Mouse (Mus musculus) CD4-positive, CD25-positive, alpha-beta regulatory T cell, adult 4 months (primary cell): ENCODE measurements around the gene Fubp1. TPM values are rescaled to one million over a fixed set of nuclear protein-coding genes. Genes with fewer than 3 reads are reported as not detected.
A peak's percentile ranks its signal among the peaks of the same experiment; 100 is the strongest.

Experiments
- ATAC-seq: one replicate; pipeline ENCODE4 v1.8.0; 2017
- polyA plus RNA-seq, 2 experiments: library from polyadenylated mRNA; unstranded; fragments of 100-300 nt; shearing (Covaris generic); gene quantifications; one replicate each; pipeline ENCODE4 v1.2.1; 2017

The Fubp1 gene
- polyA plus RNA-seq, 2 experiments from 2014 or later, result 256 to 262 TPM

DNA sequence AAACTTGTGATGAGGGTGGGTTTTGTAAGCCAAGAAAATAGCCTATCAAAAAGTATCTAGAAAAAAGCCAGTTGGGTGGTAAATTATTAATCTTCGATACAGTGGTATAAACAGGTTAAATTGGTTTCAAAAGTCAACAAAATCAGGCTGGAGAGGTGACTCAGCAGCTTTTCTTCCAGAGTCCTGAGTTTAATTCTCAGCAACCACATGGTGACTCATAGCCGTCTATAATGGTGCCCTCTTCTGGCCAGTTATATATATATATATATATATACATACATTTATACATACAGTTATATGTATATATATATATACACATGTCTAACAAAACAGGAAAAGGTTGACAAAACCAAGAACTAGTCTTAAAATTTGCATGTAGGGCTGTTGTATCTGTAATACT lies 28.6 kb downstream of the Fubp1 start:
- ATAC-seq, result peak; percentile 71

DNA sequence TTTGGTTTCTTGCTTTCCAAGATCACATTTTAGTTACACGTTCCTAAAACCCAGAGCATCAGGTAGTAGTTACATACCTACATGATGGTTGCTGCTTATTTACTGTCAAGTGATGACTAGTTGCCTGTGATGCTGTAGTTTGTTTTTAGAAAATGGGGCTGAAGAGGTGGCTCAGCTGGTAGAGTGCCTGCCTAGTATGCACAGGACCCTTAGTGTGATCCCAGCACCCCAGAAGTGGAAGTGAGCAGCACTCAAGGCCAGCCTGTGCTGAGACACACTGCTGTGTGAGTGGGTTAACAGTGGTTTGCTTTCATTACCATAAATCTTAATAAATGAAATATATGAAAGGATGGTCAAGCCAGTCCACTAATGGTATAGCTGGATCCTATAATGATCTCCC lies 29.4 kb downstream of the Fubp1 start:
- ATAC-seq, result no peak

DNA sequence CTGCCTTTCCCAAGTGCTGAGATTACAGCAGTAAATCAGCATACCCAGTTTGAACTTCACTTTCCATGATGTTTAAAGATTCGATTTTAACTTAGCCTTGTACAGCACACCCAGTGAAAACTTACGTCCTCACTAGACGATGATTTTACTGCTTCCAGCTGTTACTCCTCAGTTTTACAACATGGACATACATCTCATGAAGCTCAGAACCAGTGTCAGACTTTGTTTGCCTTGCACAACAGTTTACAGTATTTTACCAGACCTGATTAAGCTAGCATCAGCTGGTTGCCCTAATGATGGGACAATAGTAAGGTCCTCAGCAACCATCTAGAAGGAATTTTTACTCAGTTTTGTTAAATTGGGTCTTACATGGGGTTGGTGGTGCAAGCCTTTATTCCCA lies 30.9 kb downstream of the Fubp1 start:
- no peak for ATAC-seq

DNA sequence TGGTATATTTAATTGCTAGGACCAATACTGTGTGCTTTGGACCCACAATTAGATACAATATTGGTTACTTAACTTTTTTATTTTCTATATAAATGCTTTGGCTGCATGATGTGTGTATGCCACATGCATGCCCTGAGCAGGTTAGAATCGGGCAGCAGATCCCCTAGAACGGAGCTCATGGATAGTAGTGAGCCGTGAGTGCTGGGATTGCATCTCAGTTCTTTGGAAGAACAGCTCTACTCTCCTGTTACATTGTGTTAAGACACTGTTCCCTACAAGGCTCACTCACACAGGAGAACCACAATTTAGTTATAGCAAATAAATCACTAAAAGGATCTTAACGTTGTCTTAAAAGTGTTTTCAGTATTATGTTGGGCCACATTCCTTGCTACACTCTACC lies 33.1 kb downstream of the Fubp1 start:
- no peak for ATAC-seq

DNA sequence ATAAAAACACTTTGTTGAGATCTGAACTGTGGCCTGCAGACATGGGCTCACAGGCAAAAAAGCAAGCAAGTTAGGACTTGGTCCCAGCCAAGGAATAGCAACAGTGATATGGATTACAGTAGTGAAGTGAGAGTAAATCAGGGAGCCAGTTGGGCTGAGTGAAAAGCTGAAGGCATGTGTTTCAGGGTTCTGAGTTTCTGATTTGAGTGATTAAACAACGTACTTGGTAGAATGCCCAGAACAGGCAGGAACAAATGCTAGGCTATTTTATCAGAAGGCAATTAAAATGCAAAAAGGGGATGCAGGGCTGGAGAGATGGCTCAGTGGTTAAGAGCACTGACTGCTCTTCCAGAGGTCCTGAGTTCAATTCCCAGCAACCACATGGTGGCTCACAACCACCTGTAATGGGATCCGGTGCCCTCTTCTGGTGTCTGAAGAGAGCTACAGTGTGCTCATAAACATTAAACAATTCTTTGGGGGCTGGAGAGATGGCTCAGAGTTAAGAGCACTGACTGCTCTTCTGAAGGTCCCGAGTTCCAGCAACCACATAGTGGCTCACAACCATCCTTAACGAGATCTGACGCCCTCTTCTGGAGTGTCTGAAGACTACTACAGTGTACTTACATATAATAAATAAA lies 35.2 kb downstream of the Fubp1 start:
- no peak for ATAC-seq

DNA sequence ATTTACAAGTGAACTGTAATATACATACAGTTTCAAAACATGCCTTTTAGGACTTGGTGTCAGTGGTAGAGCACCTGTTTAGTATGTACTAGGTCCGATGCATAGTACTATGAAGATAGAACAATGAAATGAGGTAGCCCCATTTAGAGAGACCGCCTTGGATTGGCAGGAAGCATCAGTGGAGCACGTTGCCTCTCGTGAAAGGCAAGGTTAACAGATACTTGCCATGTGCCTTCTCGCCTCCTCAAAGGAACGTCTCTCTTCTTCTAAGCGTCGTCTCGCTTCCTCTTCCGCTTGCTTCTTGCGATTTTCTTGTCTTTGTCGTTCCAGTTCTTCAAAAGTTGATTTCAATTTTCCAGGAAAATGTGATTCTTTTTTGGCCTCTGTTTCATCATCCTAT lies 37.5 kb downstream of the Fubp1 start:
- ATAC-seq, result no peak

DNA sequence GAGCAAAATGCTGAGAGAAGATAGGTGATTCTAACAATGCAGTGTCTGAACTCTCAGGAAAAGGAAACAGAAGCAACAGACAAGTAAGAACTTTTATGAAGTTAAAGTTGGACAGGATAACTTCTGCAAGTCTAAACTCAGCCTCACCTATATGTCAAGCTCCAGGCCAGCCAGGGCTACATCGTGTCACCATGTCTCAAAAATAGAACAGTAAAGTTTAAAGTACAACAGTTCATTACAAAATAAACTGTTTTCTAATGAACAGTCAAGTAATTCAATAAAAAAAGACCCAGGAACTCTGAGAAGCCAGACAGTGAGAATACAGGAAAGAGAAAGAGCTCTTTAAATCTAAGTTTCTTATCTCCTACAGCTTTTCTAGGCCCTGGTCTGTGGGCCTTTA lies 40.3 kb downstream of the Fubp1 start:
- no peak for ATAC-seq

DNA sequence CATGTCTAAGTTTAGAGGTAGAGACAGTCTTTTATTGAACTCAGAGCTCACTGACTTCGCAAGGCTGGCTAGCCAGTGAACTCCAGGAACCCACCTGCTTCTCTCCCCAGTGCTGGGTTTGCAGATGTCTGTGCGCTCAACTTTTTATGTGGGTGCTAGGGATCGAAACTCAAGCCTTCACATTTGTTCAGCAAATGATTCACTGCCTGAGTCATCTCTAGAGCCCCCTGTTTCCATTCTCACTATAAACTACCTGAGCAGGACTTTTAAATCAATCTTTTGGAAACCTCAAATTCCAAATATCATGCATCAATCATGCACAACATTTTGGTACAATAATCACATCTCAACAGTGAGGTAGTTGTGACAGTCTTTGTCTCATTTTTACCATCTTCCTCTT lies 47.3 kb downstream of the Fubp1 start:
- ATAC-seq, result no peak

DNA sequence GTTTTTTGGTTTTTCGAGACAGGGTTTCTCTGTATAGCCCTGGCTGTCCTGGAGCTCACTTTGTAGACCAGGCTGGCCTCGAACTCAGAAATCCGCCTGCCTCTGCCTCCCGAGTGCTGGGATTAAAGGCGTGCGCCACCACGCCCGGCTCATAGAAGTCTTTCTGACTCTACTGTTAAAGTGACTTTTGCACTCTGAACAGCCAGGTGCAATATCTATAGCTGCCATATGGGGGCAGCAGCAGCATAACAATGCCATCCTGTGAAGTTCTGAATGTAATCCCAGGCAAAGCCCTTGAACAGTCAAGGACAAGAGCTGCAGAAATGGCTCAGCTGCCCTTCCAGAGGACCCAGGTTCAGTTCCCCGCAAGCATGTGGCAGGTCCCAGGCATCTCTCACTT lies 49.2 kb downstream of the Fubp1 start:
- peak; percentile 73 for ATAC-seq

DNA sequence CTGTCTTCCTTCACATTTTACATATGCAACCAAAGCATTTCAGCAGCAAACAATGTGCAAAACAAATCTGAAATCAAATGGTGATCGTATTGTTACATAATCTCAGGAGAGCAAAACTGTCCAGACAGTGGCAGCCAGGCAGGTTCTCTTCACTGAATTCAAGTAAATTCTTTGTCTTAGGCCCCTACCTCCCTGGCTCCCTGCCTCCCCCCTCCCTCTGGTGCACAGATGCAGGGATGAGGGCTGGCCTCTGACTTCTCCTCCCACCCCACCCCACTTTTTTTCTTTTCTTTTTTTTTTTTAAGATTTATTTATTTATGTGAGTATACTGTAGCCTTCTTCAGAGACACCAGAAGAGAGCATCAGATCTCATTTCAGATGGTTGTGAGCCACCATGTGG lies 50.1 kb downstream of the Fubp1 start:
- ATAC-seq, result no peak

DNA sequence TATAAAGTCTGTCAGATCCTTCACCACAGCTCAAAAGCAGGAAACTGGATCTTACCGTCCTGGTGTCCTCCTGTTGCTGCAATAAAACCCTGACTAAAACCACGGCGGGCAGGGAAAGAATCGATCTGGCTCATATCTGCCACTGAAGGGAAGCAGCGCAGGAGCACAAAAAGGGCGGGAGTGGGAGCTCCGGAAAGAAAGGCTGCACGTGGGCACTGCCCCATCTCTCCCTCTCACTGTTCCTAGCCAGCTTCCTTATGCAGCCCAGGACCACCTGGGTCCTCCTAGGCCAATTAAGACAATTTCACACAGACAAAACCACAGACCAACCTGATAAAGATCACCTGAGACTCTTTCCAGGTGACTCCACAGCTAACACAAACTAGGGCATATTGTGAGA lies 51.2 kb downstream of the Fubp1 start:
- peak; percentile 36 for ATAC-seq

DNA sequence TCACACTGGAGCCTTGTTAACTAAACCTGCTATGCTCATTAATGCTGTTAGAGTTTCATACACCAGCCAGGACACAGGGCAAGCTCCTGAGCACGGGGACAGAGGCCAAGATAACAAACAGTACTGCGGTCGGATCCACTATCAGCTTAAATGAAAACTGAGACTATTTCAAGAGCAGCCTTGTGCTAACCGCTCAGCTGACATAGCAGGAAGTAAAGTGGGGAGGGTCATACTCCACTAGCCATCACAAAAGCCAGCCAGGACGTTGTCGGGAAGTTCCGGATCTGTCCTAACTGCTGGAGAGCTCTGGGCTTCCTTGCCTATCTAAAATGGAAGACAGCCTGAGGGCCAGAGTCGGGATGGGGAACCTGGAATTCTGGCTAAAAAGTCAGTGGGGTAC lies 51.7 kb downstream of the Fubp1 start:
- no peak for ATAC-seq

DNA sequence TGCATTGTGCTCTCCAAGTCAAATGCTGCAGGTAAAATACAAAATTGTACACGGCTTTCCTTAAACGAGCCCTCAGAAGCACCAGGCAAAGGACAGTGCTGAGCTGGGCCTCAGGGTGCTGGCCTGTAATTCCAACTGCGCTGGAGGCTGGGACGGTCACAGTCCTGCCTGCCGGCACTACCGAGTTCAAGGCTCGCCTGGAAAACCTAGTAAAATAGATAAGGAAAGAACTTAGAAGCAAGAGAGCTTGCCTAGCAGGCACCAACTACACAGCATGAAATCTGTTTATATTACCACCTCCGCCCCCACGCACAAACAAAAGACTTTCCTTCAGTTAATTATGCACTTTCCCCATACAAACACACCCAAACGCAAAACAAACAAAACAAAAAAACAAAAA lies 54.2 kb downstream of the Fubp1 start:
- no peak for ATAC-seq

DNA sequence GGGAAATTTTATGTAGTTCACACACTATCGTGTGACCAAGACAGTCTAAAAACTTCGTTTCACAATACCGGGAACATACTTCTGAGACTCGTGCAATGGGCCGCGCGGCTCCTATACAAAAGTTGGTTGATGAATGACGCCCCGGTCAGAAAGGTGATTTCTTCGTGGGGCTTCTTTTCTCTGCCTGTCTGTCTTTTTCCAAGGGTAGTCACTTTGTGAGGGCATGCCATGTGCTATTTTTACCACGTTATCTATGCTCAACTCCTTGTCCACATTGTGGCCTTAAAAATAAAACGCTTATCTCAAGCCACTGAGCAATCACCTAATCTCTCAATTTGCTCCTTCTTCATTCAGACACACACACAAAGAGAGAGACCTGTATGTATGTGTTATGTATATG lies 54.6 kb downstream of the Fubp1 start:
- ATAC-seq, result no peak

DNA sequence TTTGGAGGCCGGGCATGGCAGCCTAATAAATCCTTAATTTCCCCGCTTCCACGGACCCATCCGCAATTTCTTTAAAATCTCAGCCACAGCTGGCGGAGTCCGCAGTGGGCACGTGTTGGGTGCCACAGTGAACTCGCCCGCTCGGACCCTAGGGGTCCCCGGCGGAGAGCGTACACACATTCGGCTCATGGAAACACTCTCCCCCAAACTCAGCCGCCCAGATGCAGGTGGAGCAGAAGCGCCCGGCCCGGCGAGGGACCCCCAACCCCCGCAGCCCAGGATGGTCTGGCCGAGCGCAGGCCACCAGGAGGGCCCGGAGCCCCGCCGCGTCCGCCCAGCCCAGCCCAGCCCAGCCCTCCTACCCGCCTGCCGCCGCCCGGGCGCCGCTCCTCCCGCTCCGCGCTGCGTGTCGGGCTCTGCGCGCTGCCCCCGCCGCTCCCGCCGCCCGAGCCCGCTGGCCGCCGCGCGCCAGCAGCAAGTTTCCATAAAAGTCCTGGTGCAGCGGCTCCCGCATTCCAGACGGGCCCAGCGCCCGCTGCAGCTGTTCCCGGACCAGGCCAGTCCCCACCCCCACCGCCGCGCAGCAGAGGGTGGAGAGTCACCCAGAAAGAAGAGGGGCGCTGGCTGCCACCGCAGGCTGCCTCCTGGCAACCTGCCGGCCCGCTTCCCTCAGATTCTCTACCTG lies 55.3 kb downstream of the Fubp1 start:
- ATAC-seq, result no peak

DNA sequence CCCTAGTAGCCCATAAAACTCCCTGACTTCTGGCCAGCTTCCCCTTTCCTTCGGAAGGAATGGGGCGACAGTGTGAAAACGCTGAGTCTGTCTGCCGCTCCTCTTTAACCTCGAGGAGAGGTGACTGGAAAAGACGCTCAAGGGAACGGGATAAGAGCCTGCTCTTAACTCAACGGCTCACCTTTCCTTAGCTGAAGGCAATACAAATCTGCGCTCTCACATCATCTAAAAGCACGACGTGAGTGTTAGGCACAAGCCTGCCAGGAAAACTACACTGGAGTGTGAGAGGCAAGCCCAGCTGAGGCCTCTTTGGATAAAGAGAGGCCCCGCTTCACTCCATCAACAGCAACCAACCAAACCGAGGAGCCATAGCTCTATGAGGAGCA lies 55.8 kb downstream of the Fubp1 start, which contains the start of gene Nexn:
Gene Nexn, minus strand, starts transcription at position 315 of the 386 bp plus-strand sequence.
- no peak for ATAC-seq

DNA sequence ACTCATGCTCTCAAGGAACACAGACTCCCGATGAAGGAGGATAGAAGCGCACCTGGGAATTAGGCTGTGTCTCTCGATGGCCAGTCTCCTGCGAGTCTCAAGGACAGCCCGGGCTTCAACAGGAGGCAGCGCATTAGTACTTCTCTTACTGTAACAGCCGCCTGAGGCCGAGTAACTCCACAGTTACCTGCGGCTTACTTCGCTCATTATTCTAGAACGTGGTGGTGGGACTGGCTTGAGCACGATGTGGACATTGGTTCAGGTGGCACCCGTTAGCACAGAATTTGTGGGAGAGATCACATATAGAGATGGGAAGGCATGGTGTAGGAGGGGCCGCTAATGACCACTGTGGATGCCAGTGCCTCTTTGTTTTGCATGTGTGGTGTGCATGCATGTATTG lies 57.9 kb downstream of the Fubp1 start:
- ATAC-seq, result no peak

DNA sequence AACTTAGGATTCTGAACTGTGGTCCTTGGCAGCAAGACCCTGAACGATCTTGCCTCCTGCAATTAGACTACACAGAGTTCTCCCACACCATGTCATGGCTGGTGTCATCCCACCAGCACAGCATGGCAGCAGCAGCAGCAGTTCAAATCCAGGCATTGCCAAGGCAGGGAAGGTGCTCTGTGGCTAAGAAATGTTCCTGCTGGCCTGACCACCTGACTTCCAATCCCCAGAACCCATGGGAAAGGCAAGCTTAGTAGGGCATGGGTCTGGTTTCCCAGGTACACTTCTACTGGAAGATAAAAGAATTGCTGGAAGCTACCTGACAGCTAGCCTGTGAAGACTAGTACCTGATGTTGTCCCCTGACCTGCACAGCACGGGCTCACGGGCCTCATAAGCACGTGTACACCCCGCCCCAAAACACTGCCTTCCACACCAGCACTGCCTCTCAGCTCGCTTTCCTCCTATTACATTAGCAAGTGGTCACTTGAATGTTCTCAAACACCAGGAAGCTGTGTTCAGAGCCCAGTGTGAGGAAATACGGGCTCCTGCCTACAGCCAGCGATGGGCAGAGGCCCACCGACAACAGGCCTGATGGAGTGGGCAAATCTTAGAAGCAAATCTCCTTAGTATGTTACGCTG lies 61.0 kb downstream of the Fubp1 start:
- no peak for ATAC-seq

DNA sequence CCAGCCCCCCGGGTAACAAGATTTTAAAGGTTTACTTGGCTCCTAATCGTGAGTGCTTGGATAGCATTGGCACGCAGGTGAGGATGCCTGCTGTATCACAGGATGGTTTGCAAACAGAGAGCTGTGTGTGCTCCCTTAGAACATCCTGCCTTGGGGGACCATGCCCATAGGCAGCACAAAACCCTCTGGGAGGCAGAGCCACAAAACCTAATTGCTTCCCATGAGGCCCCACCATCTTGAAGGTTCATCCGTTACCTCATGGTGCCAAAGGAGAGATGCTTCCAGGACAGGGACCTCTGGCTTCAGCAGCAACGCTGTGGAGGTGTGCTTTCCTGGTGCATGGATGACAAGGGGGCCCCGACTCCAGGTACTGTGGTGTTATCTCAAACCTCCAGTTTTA lies 61.7 kb downstream of the Fubp1 start:
- ATAC-seq, result no peak

DNA sequence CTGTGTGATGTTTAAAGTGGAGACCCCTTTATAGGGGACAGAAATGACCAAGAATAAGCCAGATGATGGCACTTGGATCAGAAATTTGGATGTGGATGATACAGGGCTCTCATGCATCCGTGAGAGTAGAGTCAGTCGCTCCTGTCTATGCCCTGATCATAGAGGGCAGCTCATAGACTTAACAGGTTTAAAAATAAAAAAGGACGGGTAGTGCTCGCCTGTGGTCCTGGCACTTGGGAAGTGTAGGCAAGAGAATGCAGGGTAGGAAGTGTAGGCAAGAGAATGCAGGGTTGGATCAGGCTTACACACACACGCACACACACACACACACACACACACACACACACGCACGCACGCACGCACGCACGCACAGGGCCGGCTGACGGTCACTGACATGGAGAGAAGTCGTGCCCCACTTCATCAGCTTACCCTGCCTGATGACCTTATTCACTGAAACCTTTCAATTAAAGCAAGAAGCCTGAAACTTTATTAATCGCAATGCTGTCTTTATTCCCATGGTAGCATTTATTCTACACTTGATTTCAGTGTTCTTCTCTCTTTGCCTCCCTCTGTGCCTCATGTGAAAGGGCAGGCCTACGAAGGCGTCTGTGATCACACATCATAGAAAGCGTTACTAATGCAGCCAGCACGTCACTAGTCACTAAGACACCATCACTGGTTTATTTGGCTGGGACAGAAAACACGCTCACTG lies 62.9 kb downstream of the Fubp1 start:
- ATAC-seq, result no peak

DNA sequence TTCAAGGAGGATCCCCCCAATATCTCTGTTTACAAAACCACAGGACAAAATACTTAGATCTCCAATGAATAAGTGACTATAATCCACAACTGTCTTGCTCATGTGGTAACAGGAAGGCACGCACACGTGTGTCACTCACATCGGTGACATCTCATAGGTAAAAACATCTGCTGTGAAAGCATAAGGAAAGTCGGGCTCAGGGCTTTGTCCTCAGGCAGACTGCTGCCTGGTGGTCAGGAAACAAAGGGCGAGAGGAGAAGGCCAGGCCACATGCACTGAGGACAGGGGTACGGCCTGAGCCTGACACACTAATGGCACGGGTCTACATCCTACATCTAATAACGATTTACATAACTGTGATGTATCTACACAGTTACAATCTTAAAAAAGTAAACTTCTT lies 64.8 kb downstream of the Fubp1 start:
- ATAC-seq, result no peak

DNA sequence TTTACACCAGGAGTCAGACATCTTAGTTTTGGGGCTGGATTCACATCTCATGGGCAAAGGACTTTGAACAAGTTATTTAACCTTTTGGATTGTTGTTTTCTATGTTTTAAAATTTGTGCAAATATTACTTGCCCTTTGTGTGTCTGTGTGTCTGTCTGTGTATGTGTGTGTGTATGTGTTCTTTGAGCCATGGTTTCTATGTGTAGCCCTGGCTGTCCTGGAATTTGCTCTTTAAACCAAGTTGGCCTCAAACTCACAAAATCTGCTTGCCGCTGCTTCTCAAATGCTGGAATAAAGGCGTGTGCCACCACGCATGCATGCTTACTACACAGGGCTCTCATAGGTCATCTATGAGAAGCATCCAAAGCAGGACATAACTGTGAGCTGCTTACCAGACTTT lies 66.7 kb downstream of the Fubp1 start:
- no peak for ATAC-seq

DNA sequence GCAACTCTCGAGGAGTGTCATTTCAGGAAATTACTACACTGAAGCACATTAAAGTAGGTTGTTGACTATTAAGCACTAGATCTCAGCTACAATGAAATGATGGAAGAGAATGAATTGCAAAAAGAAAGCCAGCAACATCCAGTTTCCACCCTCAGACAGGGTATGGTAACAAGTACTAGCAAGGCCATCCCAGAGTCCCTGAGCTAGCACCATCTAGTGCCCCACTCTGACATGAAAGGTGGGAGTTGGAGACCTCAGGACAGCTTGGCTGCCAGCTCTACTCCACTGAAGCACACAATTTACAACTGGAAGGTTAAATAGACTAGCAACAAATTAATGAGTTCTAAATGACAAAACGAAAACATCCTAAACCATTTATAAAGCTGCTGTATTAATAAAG lies 67.7 kb downstream of the Fubp1 start:
- no peak for ATAC-seq

DNA sequence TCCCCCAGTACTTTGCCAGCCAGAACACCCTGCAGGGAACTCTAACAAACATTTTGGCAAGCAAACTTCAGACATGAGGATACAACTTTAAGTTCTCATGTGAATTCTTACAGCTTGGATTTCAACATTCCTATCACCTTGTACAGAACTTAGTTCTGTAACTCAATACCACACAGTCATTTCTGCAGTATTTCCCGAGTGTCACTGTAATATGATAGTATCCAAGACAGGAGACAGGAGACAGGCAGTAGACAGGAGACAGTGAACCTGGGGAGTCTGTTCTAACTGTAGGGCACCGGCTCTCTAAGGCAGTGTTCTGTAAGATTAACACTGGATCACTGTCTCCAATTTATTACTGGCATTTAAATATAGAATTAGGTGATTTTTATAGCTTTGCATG lies 68.2 kb downstream of the Fubp1 start:
- ATAC-seq, result no peak
